Mouse (Mus musculus) embryo, embryonic 10 days (tissue): ENCODE measurements at regions not wholly inside any gene's neighbourhood (a gene's known extent, or its start where the extent isn't known, plus 50 kb on each side); places are given as distances from the start of the nearest gene placed in this dataset.

ENCODE experiments used
- DNase-seq: peaks from one replicate; pipeline ENCODE4 v3.0.0-alpha.2; 2015; ENCODE audit warnings: low spot score

DNA sequence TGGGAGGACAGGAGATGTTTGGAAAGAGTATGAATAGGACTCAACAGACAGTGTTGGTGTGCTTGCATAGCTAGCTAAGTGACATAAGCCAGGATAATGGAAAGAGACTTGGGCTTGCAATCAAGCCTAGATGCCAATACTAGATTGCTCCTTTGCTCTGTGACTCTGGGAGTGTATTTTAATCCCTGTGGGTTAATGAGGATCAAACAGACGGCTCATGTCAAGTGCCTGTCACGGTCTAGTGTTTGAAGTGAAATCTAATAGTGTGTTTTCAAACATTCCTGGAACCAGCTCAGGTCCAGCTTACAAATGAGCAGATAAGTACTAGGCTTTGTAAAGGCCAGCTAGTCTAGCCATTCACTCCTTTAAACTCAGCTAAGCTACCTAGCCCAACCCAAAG, 64.1 kb upstream of the Ranbp3l start:
- DNase-seq = no peak

- no peak for DNase-seq
These were observed 70.1 kb upstream of the Ranbp3l start for GRCm38 (mm10) chr15:8897487-8898158.

DNA sequence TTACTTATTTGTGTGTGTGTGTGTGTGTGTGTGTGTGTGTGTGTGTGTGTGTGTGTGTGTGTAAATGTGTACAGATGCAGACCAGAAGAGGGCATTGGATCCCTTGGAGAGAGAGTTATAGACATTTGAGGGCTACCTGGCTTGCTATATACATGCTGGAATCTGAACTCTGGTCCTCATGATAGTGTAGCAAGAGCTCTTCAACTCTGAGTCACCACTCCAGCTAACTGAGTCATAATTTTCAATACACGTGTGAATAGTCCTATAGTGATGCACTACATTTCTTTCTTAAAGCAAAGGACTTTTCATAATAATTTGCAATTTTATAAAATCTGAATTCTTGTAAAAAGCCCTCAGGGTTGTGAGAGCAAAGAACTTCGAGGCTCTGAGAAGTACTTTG, 70.9 kb upstream of the Ranbp3l start:
- DNase-seq = no peak

GRCm38 (mm10) chr15:8896391-8896790, 71.4 kb upstream of the Ranbp3l start:
- DNase-seq = no peak

GRCm38 (mm10) chr15:8885585-8885984, 82.2 kb upstream of the Ranbp3l start:
- no peak for DNase-seq

- DNase-seq = peak; percentile 21
These were observed 82.9 kb upstream of the Ranbp3l start for GRCm38 (mm10) chr15:8884608-8885467.

DNA sequence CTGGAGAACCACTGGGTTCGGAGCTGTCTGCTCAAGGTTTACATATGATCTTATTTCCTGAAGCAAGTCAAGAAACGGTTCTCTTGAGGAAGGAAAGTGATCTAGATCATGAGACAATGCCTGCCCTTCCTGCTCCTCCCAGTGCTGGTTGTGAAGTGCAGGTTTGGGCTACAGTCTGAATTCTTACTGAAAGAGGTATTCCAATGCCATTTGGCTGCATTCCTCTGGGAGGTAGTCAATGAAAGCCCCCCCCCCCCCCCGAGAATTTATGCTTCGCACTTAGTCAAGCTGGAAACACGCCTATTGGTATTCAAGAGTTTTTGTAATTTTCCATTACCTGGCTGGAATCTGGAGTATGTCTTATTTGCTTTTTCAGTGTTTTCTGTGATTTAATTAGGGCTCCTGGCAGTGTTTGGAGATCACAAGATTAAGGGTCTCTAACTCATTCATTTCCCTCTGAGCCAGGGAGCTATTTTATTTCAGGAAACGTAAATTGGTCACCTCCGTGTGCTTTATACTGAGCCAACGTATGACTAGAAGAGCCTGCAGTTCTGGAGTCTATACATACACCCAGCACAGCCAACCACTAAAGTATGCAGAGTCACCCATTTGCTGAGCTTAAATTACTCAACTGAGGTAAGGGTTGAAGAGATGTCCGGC, 84.7 kb upstream of the Ranbp3l start:
- DNase-seq = no peak

DNA sequence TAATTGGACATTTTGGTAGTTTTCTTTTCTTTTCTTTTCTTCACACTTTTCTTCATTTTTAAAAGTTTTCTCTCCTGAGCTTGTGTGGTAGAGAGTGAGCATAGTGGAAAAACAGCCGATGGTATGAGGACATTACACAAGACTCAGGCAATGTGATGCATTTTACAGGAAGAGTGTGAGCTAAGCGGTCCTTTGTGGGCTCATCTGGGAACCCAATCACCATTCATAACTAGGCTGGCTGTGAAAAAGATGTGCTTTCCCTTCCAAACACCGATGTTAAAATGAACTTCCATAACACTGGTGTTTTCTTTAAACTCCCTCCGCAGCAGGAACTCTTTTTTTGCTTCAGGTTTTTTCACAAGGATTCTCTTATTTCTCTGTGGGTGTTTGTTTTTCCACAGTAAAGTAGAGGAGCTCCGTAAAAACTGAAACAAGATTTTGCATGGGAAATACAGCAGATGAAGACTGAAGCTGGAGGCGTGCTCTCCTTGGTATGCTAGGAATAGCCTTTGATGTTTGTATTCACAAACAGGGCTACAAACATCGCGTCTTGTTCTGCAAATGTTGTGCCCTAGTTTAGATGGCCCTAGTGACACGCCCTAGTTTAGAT, 92.8 kb upstream of the Ranbp3l start:
- no peak for DNase-seq

GRCm38 (mm10) chr15:8868021-8868420, 99.7 kb upstream of the Ranbp3l start:
- DNase-seq = no peak

DNA sequence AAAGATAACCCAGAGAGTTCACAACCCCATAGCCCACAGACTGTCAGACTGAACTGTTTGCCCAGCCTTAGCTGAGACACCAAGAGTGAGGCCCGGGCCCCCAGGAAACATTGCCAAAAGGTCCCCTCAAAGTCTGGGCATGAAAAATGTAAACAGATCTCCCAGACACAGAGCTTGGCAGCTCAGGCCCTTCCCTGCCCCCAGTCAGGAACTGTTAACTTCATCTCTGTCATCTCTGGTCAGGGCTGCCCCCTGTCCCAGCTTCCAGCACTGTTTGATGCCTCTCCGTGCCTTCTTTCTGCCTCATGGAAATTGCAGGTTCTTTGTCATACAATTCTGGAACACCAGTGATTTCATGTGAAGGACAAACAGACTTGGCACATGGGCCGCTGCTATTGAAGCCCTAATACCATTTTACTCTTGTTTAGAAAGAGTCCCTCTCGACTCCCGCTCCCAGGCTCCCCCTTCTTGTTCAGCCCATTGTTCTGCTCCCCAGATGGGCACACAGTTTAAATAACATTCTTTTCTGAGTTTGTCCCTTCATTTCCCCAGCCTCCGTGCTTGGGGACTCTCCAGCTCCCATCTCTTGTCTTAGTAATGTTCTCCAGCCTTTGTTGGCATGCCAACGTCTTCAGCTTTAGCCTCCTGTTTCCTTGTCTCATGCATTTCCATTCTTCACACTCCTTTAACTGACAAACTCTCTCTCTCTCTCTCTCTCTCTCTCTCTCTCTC, 100.4 kb upstream of the Ranbp3l start:
- DNase-seq = no peak

DNA sequence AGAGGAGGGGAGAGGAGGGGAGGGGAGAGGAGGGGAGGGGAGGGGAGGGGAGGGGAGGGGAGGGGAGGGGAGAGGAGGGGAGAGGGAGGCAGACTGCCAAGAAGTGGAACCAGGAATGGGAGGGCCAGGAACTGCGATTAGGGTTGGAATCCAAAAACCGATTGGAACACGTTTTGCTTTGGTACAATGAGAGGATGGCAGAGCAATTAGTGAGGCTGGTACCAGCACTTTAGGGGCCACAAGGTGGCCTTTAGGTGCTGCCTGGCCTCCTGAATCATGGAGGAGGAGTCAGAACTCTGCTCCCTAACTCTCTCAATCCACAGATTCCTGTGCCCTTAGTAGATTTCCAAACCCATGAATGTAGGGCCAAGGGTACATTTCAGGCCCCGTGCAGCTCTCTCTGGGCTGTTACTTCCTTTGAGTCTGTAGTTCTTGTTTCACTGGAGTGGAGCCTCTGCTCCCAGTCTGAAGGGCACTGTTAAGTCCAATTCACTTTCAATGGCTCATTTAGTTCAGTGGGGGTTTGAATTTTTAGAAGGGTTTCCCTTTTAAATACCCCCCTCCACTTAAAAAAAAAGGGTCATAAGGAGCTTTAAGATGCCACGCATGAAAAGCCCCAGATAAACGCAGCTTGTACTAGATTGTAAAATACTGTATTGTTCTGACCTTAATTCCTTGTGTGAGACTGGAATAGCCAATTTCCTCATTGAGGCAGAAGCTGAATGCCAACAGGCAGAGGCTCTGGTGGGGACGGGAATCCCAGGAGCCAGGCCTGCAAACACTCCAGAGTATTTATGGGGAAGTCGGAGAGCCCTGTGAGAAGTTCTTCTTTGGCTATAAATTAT, 102.4 kb upstream of the Ranbp3l start:
- DNase-seq = no peak

GRCm38 (mm10) chr15:8856419-8857084, 111.2 kb upstream of the Ranbp3l start:
- DNase-seq = peak; percentile 15

DNA sequence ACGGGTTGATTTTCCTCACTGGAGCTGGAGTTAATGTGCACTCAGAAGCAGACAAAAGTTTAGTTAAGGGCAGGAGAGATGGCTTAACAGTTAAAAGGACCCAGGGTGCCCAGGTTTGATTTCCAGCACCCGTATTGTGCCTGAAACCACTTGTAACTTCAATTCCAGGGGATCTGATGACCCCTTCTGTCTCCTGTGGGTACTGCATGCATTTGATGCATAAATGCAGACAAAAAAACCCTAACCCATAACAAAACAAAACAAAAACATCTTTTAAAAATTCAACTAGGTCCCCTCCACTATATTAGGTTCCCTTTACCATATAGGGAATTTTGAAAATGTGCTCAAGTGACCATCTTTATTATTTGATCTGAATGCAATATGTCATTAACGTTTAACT, 112.2 kb upstream of the Ranbp3l start:
- no peak for DNase-seq

DNA sequence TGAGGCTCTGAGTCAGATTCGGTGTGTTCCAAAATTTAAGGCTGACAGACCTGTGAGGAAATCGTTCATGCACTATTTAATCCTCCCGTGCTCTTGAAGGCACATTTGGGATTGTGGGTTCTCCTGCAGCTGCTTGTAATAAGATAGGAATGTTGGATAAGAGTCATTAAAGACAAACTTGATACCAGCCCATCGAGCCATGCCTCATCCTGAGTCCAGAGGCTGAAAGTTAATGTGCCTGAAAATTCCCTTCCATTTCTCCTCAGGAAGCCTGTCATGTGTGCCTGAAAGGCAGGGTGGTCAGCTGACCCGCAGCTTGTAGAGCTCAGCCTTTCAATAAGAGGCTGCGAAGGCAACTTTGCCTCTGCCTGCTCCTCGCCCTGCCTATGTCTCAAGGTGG, 113.4 kb upstream of the Ranbp3l start:
- no peak for DNase-seq

DNA sequence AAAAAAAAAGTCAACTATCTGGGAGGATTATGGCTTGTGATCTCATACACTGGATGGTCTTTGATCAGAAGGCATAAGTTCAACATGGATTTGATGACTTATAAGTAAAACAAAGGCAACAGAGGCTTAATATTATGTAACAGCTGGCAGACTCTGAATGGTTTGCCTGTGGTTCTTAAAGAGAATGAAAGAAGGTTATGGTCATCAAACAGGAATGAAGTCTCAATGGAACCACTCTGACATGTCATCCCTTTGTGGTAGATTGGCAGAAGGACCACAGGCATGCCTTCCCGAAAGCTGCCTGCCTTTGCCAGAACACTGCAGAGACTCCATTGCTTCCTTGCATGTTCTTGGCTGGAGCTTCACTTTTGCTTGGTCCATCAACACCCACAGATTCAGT, 116.8 kb upstream of the Ranbp3l start:
- DNase-seq = no peak

GRCm38 (mm10) chr15:8849413-8849812, 118.3 kb upstream of the Ranbp3l start:
- no peak for DNase-seq

GRCm38 (mm10) chr15:8842129-8842528, 125.6 kb upstream of the Ranbp3l start:
- DNase-seq = peak; percentile 42

- no peak for DNase-seq
These were observed 128.3 kb upstream of the Ranbp3l start for GRCm38 (mm10) chr15:8839462-8839861.

DNA sequence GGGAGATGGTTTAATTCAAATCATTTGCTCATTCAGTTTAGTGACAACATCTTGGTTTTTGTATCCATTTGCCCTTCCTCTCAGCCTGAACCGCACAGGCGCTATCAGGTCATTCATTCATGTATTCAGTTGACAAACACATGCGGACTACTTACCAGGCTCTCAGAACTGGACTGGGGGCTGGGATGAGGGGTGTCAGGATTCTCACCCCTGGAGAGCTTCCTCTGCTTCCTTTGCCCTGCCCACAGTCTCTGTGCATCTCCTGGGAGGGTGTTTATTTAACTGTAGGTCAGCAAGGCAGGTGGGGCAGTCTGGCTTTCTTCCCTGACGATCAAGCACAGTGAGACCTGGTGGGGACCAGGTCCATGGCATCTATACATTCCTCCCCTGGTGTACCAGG, 123.6 kb upstream of the Slc1a3 start:
- DNase-seq = no peak

GRCm38 (mm10) chr15:8832970-8833369, 122.4 kb upstream of the Slc1a3 start:
- DNase-seq = no peak
